Mouse (Mus musculus): ENCODE measurements around the gene Dnah11. TPM values are rescaled to one million over a fixed set of nuclear protein-coding genes. Genes with fewer than 3 reads are reported as not detected.

Dnah11 gene
- polyA plus RNA-seq, 1 experiment from 2014 or later = 0.69 TPM

- Histone ChIP-seq H3K4me2 (no peak overlapping the region), H3K9ac (no peak overlapping the region), H3K27me3 (no peaks in the 10 kb centered on the region), H3K36me3 (no peaks in the 10 kb centered on the region), H3K4me3 (no peak overlapping the region), H3K27ac (no peak overlapping the region), H3K9me3 (no peaks in the 10 kb centered on the region), H3K4me1 (no peaks in the 10 kb centered on the region)
- ATAC-seq (ENCODE audit: borderline replicate concordance, extremely low read depth, low FRiP score, low TSS enrichment) = no peak
- WGBS = 75% methylated on average over 5 of the region's 5 CpGs
Measured at GRCm38 (mm10) chr12:118156986-118157385, 41.9 kb downstream of the Dnah11 start.

DNA sequence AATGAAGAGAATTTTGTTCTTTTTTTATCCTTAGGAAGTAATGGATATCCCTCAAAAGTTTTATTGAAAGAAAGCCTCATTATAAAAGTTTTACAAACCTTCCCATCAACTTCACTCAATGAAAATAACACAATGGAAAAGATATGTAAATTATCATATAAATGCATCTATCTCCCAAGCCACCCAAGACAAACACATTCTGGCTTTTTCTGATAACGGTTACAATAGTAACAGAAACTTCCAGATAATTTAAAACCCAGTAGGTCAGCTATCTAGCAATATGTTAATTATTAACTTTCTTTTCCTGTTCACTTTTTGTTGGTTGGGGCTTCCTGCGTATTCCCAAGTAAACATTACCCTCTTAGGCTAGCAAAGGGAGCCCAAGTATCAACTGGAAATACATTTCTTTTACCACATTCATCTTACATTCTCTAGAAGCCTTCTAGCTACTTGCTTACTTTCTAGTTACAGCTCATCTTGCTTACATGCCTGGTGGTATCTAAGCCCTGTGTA, 51.3 kb downstream of the Dnah11 start:
- ATAC-seq (ENCODE audit: borderline replicate concordance, extremely low read depth, low FRiP score, low TSS enrichment) = no peak
- Histone ChIP-seq H3K27me3 (no peaks in the 10 kb centered on the region), H3K27ac (no peak overlapping the region), H3K9me3 (no peaks in the 10 kb centered on the region), H3K4me3 (no peak overlapping the region), H3K4me2 (no peak overlapping the region), H3K4me1 (no peaks in the 10 kb centered on the region), H3K36me3 (no peaks in the 10 kb centered on the region), H3K9ac (no peak overlapping the region)
- WGBS = 63% methylated on average over 2 of the region's 2 CpGs

DNA sequence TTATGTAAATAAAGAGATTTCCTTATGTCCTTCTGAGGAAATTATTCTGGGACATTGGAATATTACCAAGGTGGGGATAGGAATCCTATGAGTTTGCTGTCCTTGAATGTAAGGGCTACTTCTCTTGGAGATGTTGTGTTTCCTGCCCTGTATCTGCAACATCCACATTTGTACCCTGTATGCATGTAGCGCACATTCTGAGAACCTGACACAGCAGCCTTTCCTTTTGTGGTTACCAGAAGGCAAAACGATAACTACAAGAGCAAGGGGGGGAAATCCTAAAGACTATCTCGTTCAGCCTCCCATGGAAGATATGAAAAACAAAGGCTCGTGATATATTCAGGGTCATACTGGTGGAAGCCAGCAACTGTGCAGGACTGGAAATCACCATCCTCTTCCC, 70.7 kb downstream of the Dnah11 start:
- no peak for ATAC-seq (ENCODE audit: borderline replicate concordance, extremely low read depth, low FRiP score, low TSS enrichment)
- no peak overlapping the region for H3K4me2 ChIP-seq
- H3K9me3 ChIP-seq = no peaks in the 10 kb centered on the region
- no peaks in the 10 kb centered on the region for H3K4me1 ChIP-seq
- H3K27ac ChIP-seq = no peak overlapping the region
- H3K27me3 ChIP-seq = no peaks in the 10 kb centered on the region
- no peak overlapping the region for H3K9ac ChIP-seq
- H3K36me3 ChIP-seq = no peaks in the 10 kb centered on the region
- no peak overlapping the region for H3K4me3 ChIP-seq
- WGBS = 91% methylated on average over 4 of the region's 4 CpGs

DNA sequence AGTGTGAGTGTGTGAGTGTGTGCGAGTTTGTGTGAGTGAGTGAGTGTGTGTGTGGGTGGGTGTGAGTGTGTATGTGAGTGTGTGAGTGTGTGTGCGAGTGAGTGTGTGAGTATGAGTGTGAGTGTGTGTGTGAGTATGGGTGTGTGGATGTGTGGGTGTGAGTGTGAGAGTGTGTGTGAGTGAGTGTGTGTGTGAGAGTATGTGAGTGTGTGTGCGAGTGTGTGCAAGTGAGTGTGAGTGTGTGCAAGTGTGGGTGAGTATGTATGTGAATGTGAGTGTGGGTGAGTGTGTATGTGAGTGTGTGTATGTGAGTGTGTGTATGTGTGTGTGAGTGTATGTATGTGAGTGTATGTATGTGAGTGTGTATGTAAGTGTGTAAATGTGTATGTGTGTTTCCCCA, 79.2 kb downstream of the Dnah11 start:
- no peak overlapping the region for H3K4me3 ChIP-seq
- ATAC-seq (ENCODE audit: borderline replicate concordance, extremely low read depth, low FRiP score, low TSS enrichment) = no peak
- H3K4me1 ChIP-seq = no peaks in the 10 kb centered on the region
- H3K9me3 ChIP-seq = no peaks in the 10 kb centered on the region
- no peak overlapping the region for H3K4me2 ChIP-seq
- H3K9ac ChIP-seq = no peak overlapping the region
- H3K36me3 ChIP-seq = no peaks in the 10 kb centered on the region
- H3K27ac ChIP-seq = no peak overlapping the region
- no peaks in the 10 kb centered on the region for H3K27me3 ChIP-seq
- WGBS = 92% methylated on average over 3 of the region's 3 CpGs

DNA sequence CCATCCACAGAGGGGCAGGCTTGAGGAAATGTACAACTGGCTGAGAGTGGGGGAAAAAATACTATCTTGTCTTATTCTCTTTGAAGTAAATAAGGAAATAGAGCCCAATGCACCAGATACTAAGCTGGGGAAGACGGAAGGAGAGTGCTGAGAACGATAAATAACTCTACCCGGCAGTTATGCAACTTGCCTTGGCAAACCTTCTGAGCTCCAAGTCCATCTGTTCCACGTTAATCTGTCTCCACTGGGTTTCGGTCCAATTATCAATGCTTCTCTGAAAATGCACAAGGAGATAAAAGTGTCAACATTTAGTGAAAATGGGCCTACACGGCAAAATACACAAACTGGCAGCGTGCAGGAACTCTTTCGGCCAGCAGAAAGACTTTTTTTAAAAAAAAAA, 86.2 kb downstream of the Dnah11 start:
- H3K4me3 ChIP-seq = no peak overlapping the region
- WGBS = 34% methylated on average over 8 of the region's 8 CpGs
- no peak for ATAC-seq (ENCODE audit: borderline replicate concordance, extremely low read depth, low FRiP score, low TSS enrichment)

GRCm38 (mm10) chr12:118111896-118112295, 86.9 kb downstream of the Dnah11 start:
- Histone ChIP-seq H3K4me3 (no peak overlapping the region), H3K36me3 (no peaks in the 10 kb centered on the region), H3K9ac (no peak overlapping the region), H3K9me3 (no peaks in the 10 kb centered on the region), H3K4me2 (no peak overlapping the region), H3K4me1 (0 out of 2 replicates have a peak, but pooled peaks cover 7% of the 10 kb centered on the region), H3K27ac (peak overlapping the region; percentile 29; the same call in 1 of the 2 replicates), H3K27me3 (no peaks in the 10 kb centered on the region)
- no peak for ATAC-seq (ENCODE audit: borderline replicate concordance, extremely low read depth, low FRiP score, low TSS enrichment)
- 79% methylated on average over 3 of the region's 3 CpGs for WGBS

More for the DNA sequence above, 86.2 kb downstream of the Dnah11 start:
- 0 out of 2 replicates have a peak, but pooled peaks cover 7% of the 10 kb centered on the region for H3K4me1 ChIP-seq
- no peaks in the 10 kb centered on the region for H3K9me3 ChIP-seq
- H3K27me3 ChIP-seq = no peaks in the 10 kb centered on the region
- no peak overlapping the region for H3K4me2 ChIP-seq
- no peak overlapping the region for H3K27ac ChIP-seq
- H3K36me3 ChIP-seq = no peaks in the 10 kb centered on the region
- no peak overlapping the region for H3K9ac ChIP-seq

- 84% methylated on average over 1 of the region's 1 CpGs for WGBS
- no peak for ATAC-seq (ENCODE audit: borderline replicate concordance, extremely low read depth, low FRiP score, low TSS enrichment)
- Histone ChIP-seq H3K4me3 (no peak overlapping the region), H3K36me3 (no peaks in the 10 kb centered on the region), H3K9me3 (no peaks in the 10 kb centered on the region), H3K27me3 (no peaks in the 10 kb centered on the region), H3K27ac (no peak overlapping the region), H3K4me2 (no peak overlapping the region), H3K9ac (no peak overlapping the region), H3K4me1 (0 out of 2 replicates have a peak, but pooled peaks cover 7% of the 10 kb centered on the region)
Measured at GRCm38 (mm10) chr12:118107719-118108118, 91.1 kb downstream of the Dnah11 start.

- H3K9me3 ChIP-seq = no peaks in the 10 kb centered on the region
Measured at GRCm38 (mm10) chr12:118104520-118104919, 94.3 kb downstream of the Dnah11 start.

GRCm38 (mm10) chr12:118099694-118100093, 99.1 kb downstream of the Dnah11 start:
- H3K27ac ChIP-seq = no peak overlapping the region
- H3K36me3 ChIP-seq = no peaks in the 10 kb centered on the region
- H3K9me3 ChIP-seq = no peaks in the 10 kb centered on the region
- H3K27me3 ChIP-seq = no peaks in the 10 kb centered on the region
- H3K4me1 ChIP-seq = no peaks in the 10 kb centered on the region
- no peak for ATAC-seq (ENCODE audit: borderline replicate concordance, extremely low read depth, low FRiP score, low TSS enrichment)
- no peak overlapping the region for H3K9ac ChIP-seq
- H3K4me2 ChIP-seq = no peak overlapping the region
- 70% methylated on average over 5 of the region's 5 CpGs for WGBS
- H3K4me3 ChIP-seq = no peak overlapping the region

More at GRCm38 (mm10) chr12:118104520-118104919, 94.3 kb downstream of the Dnah11 start:
- no peaks in the 10 kb centered on the region for H3K36me3 ChIP-seq
- H3K27me3 ChIP-seq = no peaks in the 10 kb centered on the region
- H3K4me2 ChIP-seq = no peak overlapping the region
- no peak overlapping the region for H3K27ac ChIP-seq
- no peak overlapping the region for H3K4me3 ChIP-seq
- no peak overlapping the region for H3K9ac ChIP-seq
- no peaks in the 10 kb centered on the region for H3K4me1 ChIP-seq
- ATAC-seq (ENCODE audit: borderline replicate concordance, extremely low read depth, low FRiP score, low TSS enrichment) = no peak
- 66% methylated on average over 4 of the region's 4 CpGs for WGBS

DNA sequence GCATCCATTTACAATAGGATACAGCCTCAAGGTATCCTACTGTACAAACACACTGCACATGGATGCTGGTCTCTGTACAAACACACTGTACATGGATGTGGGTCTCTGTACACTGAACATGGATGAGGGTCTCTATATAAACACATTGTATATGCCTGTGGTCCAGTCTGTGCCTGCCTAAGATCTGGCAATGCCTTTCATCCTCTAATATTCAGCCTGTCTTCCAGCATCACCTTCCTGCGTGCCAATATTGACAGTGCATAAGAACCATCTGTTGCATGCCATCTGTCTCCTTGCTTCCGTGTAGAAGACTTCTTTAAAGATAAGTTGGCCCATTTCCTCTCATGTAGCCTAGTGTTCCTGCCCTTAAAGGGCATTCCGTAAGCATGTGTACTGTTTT, 100.6 kb downstream of the Dnah11 start:
- Histone ChIP-seq H3K4me1 (no peaks in the 10 kb centered on the region), H3K27ac (no peak overlapping the region), H3K4me3 (no peak overlapping the region), H3K36me3 (no peaks in the 10 kb centered on the region), H3K9me3 (no peaks in the 10 kb centered on the region), H3K4me2 (no peak overlapping the region), H3K27me3 (no peaks in the 10 kb centered on the region), H3K9ac (no peak overlapping the region)
- peak; percentile 52; the same call in 1 of the 2 replicates for ATAC-seq (ENCODE audit: borderline replicate concordance, extremely low read depth, low FRiP score, low TSS enrichment)
- 46% methylated on average over 3 of the region's 3 CpGs for WGBS

DNA sequence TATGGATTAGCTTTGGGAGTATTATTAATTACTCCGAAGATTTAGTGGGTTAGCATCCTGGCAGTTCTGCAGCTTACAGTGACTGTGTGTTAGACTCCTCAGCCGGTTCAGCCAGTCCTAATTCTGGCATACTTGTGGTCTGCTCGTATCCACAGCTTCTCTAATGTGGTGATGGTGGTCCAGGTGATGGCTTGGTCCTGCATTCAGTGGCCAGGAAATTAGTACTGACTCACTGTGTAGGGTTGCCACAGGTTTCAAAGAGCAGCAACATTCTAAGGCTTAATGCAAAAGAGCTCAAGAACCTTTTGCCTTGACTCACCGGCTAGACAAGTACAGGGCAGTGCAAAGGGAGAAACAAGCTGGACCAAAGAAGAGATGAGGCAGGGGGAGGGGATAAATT, 103.9 kb downstream of the Dnah11 start:
- ATAC-seq (ENCODE audit: borderline replicate concordance, extremely low read depth, low FRiP score, low TSS enrichment) = no peak
- H3K36me3 ChIP-seq = no peaks in the 10 kb centered on the region
- H3K9ac ChIP-seq = no peak overlapping the region
- no peak overlapping the region for H3K27ac ChIP-seq
- no peaks in the 10 kb centered on the region for H3K4me1 ChIP-seq
- no peaks in the 10 kb centered on the region for H3K9me3 ChIP-seq
- no peak overlapping the region for H3K4me2 ChIP-seq
- H3K27me3 ChIP-seq = no peaks in the 10 kb centered on the region
- H3K4me3 ChIP-seq = no peak overlapping the region
- 81% methylated on average over 4 of the region's 4 CpGs for WGBS

GRCm38 (mm10) chr12:118085291-118085690, 113.6 kb downstream of the Dnah11 start:
- H3K4me1 ChIP-seq = 0 out of 2 replicates have a peak, but pooled peaks cover 5% of the 10 kb centered on the region
- no peak overlapping the region for H3K9ac ChIP-seq
- no peak overlapping the region for H3K4me3 ChIP-seq
- no peaks in the 10 kb centered on the region for H3K9me3 ChIP-seq
- no peak overlapping the region for H3K4me2 ChIP-seq
- whole genome bisulfite sequencing = 83% methylated on average over 1 of the region's 1 CpGs
- H3K27me3 ChIP-seq = no peaks in the 10 kb centered on the region
- no peak for ATAC-seq (ENCODE audit: borderline replicate concordance, extremely low read depth, low FRiP score, low TSS enrichment)
- H3K27ac ChIP-seq = no peak overlapping the region
- no peaks in the 10 kb centered on the region for H3K36me3 ChIP-seq

GRCm38 (mm10) chr12:118084806-118085205, 114.0 kb downstream of the Dnah11 start:
- WGBS = 71% methylated on average over 3 of the region's 3 CpGs
- H3K4me3 ChIP-seq = no peak overlapping the region
- no peak for ATAC-seq (ENCODE audit: borderline replicate concordance, extremely low read depth, low FRiP score, low TSS enrichment)
- no peaks in the 10 kb centered on the region for H3K9me3 ChIP-seq
- no peaks in the 10 kb centered on the region for H3K27me3 ChIP-seq
- H3K9ac ChIP-seq = no peak overlapping the region
- 0 out of 2 replicates have a peak, but pooled peaks cover 5% of the 10 kb centered on the region for H3K4me1 ChIP-seq
- no peaks in the 10 kb centered on the region for H3K36me3 ChIP-seq
- no peak overlapping the region for H3K27ac ChIP-seq
- no peak overlapping the region for H3K4me2 ChIP-seq

All from lung, embryonic 15.5 days (tissue).